Mouse (Mus musculus) kidney, postnatal 4 days (tissue): ENCODE data around the gene Oaf.

Experiments used
- DNase-seq, 2 experiments: peaks; one replicate each; pipeline ENCODE4 v3.0.0; 2021; ENCODE audit warnings: mixed read lengths in 2 of 2

Oaf gene

DNA sequence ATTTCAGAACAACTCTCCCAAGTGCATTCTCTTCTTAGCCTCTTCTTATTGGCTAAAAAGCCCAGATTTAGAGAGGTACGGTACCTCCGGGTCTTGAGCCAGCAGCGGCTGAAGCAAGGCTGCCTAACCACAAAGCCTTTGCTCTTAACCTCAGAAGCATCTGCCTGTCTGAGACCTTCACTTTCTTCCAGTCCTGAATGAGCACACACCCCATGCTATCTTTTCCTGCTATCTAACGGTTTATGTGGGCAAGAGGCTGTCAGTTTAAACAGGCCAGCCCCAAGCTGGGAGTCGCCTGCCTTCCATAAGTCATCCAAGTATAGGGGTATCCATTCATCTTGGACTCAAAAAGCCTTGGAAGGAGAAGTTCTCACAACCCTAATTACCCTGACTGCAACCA, 2.7 kb upstream of the Oaf start:
- no peak for DNase-seq

DNA sequence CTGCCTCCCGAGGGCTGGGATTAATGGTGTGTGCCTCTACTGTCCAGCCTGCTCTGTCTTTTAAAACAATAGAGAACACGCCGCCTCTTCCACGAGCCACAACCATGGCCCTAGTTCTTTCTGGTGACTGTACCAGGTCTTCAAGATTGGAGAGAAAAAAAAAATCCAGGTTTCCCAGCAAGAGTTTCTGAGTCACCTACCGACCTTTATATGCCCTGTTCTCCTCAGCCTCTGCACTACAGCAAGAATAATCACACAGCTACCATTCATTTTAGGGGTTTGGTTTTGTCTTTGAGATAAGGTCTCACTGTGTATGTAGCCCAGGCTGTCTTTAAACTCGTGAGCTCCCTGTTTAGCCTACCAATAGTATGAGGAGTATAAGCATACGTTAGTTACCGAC, 2.3 kb upstream of the Oaf start:
- no peak for DNase-seq

DNA sequence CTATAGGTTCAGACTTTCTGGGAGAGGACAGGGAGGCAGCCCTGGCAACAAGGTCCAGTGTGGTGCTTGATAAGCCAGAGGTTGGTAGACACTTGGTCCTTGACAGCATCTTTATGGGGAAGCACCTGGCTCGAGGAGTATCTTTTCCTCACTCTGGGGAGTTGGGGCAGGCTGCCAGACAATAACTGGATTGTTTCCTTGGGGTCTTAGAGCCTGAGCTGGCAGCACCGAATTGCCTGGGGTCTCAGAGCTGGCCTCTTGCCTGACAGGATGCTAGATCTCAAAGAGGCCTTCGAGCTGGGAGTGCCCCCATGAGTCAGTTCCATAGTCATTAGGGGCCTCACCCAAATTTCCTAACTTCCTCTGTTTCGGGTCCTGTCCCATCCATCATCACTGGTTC, 1.6 kb upstream of the Oaf start:
- DNase-seq, result no peak

DNA sequence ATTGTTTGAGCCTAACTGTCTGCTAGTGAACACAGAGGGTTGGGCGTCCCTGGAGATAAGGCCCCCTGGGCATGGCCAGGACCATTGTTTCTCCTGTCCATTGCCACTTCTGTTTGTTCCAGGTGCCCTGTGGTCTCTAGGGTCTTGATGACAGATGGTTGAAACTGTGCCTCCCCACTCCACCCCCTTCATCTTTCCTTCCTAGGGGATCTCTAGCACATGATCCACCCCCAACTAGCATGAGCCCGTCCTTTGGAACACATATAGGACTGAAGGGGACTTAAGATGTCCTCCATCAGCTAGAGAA, 836 bp upstream of the Oaf start:
- DNase-seq, result no peak

DNA sequence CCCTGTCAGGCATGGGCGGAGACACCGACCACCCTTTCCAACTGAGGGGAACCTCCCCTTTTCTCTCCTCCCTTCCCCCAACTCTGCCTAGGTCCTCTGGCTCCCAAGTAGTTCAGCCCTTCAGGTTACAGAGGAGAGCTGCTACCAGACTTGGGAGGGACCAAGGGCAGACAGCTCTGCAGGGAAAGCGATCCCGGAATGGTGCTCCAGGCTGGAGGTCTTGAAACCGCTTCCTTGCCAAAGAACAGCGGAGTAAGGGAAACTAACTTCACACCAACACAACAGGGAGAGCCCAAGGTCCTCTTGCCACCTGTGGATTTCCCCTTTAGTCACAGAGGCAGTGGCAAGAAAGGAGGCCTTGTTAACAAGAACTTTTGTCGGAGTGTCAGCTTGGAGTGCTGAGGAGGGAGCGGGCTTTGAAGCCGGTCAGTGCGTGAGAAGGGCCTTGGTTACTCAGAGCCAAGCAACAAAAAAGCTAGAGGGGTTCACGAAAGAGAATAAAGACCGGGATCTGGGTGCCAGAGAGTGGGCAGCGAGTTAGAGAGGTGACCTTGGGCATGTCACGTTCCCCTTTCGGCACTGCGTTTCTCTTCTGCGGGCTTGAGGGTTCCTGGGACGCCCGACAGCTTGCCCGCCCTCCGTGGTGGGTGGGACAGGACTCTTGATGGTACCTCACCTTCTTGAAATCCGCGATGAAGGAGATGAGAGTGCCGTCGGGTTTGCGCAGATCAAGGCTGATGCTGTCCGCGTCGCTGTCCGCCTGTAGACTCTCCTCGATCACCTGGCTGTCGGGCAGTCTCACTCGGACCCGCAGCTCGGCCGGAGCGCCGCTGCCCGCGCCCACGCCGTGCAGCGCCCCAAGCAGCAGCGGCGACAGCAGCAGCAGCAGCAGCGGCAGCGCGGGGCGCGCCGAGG, 823 bp downstream of the Oaf start:
- DNase-seq, result peak; percentile 51 to 64

DNA sequence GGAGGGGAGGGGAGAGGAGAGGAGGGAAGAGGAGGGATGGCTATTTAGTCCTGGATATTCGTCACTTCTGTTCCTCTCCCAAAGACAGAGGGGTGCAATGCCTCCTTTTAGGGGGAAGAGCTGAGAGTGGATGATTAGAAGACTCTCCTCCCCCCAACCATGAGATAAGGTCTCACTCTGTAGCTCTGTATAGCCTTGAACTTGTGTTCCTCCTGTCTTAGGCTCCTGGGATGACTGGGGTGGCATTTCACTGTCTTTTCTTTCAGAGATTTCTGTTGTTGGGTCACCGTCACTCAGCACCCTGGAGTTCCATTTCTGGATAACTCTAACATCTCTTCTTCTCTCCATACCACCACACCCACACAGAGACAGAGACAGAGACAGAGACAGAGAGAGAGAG, 1.5 kb downstream of the Oaf start:
- DNase-seq, result no peak

DNA sequence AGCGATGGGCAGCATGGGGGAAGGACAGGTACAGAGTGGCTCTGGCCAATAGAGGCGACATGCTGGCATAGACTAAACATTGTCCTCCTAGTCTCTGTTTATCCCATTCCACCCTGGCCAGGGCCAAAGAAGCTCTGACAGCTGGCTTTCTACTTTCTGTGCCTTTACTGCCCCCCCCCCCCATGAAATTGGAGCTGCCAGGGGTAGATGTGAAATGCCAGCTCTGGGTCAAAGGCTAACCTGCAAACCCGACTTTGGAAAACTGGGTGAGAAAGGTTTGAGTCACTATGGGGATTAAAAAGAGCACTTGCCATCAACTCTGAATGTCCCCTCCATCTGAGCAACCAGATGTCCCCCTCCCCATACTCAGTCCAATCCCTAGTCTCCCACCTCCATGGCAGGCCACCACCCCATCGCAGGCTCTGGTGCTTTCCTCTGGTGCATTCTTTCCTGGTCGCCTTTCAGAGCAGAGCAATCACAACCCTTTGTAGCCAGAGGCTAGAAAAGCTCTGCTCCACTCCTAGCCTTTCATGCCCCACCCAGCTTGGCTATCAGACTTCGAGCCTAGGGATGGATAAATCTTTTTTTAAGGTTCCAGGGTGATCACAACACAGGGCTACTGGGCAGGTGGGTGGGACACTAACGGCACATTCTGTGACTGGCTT, 2.5 kb downstream of the Oaf start:
- DNase-seq, result no peak

DNA sequence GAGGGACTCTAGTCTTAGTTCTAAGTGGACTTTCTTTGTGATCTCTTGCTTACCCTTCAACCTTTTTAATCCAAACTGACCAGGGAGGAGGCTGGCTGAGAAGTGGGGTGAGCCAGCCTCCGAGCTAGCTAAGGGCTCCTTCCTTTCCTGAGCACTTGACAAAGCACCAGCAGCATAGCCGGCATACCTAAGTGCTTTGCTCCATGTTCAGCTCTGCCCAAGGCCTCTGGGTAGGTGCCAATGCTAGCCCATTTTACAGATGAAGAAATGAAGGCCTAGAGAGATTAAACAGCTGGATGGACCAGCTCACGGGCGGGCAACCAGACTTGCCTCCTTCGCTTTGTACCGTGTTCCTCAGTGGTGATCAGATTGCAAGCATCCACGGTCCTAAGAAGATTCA, 3.1 kb downstream of the Oaf start:
- no peak for DNase-seq

DNA sequence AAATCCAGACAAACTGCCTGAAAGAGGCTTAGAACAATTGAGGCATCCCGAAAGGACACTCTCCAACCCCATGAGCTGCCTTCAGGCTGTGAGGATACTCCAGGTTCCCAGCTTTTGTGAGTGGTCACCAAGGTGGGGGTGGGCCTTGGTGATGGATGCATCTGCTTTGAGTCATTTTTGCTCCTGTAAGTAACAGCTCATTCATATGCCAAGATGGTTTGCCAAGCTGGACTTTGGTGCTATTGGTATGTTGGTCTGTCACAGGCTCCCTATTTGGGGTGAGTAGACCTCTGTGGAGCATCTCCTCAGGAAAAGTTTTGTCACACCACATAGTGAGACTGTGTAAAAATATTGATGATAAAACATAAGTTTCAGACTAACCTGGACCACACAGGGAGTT, 3.6 kb downstream of the Oaf start:
- no peak for DNase-seq

DNA sequence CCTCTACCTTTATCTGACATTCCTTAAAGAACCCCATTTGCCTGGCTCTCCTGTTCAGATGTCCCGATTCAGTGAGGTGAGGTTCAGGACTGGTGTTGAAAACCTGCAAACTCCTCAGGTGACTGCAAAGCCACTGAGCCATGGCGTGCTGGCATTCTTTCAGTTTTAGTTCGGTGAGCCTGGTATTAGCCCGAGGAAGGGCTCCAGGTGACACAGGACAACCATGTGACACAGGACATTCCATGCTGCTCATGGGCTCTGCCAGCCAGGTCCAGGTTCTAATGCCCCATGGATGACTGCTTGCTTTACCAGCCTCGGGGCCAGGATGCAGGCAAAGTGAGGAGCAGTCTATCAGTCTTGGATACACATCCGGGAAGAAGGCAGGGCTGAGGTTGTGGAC, 4.4 kb downstream of the Oaf start:
- DNase-seq, result peak; percentile 46 to 61

DNA sequence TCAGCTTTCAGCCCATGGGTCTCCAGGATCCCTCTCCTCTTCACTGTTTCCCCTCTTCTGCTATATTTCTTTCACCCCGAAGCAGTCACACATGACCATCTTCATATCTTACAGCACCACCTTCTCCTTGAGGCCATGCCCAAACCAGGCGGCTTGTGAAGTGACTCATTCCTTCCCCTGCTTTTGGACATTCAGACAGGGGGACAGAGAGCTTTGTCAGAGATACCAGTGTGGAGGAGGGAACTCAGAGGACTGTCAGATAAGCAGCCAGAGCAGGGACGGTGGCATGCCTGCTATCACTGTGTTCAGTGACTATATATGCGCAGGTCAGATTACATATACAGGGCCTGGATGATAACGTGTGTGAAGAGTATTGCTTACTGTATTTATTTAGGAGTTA, 5.2 kb downstream of the Oaf start:
- no peak for DNase-seq

DNA sequence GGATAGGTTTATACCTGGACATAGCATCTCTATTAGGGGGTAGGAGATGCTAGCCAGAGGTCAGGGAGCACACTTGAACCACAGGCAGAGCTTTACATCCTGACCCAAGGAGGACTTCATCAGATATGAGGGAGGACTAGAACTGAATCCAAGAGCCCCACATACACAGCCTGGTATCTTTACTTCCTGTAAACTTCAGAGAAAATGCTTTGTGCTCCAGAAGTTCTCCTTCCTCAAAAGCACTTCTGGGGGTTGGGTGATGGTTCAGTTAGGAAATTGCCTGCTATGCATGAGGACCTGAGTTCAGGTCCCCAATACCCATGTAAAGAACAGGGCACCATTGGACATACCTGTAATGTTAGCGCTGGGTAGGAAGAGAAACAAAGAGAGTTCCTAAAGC, 6.2 kb downstream of the Oaf start:
- DNase-seq, result no peak

DNA sequence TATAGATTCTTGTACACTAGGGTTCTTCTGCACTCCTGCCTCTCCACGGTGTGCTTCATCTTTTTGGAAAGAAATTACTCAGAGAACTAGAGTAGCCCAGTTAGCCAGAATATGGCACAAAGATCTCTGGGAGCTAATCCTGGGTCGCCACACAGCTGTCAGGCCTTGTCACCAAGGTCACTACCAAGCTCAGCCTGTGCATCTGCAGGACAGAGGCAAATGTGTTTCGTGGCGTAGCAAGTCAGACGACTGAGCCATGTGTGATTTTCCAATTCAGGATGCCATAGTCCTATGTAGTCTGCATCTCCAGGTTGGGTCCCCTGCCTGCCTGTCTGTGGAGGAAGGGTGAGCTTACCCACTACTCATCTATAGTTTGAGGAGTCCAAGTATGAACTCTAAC, 6.7 kb downstream of the Oaf start:
- no peak for DNase-seq

DNA sequence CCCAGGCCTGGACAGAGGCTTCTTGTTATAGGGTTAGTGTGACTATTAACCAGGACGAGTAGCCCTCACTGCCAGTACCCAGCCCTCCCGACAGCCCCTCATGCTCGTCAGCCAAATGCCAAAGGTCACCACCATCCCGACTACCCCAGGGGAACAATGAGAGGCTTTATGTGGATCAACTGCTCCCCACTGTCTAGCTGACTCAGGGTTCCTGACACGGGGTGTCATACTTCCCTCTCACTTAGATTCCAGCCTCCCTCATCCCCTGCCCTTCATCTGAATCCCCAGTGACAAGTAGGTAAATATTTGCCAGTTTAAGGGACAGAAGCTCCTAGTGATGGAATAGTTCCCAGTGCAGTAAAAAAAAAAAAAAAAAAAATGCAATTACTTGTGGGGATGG, 7.4 kb downstream of the Oaf start:
- no peak for DNase-seq

DNA sequence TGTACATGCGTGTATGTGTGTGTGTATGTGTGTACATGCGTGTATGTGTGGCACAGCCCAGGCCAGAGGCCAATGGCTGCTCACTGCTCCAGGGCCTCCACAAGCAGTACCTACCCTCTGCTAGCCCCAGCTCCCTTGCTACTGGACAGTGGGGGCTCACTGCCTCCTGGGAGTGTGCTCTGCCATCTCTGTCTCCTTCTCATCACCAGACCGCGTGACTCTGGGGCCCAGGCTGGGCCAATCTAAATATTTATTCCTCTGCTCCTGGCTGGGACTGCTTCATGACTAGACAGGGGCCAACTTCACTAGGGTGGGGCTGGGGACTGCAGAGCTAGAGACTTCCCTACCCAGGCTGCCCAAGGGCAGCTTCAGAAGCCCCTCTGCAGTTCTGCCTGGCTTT, 7.9 kb downstream of the Oaf start:
- DNase-seq, result peak; percentile 40 to 52

DNA sequence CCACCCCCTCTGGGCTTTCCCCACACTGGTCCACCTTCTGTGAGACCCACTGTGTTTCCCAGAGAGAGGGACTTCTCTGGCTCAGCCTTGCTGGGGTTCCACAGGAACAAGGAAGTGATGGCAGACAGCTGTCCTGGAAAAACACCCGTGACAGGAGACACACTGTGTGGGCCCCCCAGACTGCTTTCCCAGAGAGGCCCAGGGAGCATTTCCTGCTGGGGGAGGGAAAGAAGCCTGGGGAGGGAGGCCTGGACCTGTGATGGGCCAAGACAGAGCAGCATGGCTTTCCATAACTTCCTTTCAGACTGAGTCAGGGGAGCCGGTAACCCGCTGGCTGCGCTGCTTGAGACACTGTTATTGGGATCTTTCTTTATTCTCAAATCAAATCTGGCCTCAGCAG, 8.8 kb downstream of the Oaf start:
- peak; percentile 66 to 77 for DNase-seq

DNA sequence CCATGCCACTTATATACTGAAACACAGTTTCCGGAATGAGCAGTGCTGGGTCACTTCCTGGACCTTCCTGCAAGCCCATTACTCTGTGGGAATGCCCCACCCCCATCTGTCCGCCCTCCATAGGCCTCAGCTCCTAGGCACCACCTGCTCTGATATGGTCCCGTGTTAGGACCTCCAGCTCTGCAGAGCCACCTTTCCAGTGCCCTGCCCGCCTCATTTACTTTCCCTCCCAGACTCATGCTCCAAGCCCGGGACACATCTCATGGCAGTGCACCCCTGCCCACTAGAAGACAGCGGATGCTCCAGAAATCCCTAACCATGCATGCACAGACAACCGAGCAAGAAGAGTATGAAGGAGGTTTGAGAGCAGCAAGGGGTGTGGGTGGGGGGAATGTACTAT, 9.7 kb downstream of the Oaf start:
- DNase-seq, result no peak

DNA sequence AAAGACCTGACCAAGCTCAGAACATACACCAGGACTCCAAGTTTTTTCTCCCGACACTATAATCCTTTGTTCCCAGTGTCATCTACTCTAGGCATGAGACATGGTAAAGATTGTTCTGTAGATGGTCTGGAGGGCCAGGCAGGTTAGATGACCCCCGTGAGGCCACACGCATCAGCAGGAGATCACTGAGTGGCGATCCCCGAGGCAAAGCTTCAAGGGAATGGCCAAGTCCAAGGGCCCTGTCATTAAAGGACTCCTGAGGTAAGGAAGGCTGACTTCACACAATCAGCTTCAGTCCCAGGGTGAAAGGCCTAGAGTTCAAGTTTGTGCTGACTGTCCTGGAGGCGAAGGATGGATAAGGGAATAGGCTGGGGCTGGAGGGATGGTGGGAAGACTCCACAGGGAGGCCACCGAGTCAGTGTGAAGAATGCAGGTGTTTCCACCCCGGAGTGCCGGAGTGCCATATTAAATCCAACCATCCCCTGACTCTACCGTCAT, 10.3 kb downstream of the Oaf start:
- no peak for DNase-seq

DNA sequence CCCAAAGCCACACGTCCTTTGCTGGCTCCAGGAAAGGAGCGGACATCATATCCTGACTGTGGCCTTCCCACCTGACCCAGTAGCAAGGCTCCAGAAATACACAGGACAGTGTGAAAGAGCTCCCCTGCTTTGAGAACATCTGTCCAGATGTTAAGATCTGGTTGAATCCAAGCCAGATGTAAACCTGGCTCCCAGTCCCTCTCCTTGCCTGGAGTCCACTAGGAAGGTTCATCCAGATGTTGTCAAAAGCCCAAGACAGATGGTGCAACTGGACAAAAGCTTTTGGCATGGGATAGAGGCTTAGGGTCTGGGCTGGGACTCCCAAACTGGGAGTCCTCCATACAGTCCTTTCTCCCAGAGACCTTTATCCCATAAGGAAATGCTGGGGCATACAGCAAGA, 11.0 kb downstream of the Oaf start:
- no peak for DNase-seq

DNA sequence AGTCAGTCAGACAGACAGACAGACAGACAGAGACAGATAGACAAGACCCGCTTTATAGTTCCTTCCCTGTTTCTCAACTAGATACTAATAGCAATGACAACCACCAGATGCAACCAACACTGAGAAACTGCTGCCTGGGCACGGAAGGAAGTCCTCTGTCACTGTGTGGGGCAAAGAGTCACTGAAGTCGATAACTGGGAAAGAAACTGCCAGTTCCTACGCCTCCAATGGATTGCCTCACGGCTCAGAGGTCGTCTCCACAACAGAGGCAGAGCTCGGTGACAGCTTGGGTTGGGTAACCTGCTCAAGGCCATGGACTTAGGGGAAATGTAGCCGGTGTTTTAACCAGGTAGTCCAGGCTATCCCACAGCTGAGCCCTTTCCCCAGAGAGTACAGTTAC, 12.1 kb downstream of the Oaf start:
- DNase-seq, result no peak

DNA sequence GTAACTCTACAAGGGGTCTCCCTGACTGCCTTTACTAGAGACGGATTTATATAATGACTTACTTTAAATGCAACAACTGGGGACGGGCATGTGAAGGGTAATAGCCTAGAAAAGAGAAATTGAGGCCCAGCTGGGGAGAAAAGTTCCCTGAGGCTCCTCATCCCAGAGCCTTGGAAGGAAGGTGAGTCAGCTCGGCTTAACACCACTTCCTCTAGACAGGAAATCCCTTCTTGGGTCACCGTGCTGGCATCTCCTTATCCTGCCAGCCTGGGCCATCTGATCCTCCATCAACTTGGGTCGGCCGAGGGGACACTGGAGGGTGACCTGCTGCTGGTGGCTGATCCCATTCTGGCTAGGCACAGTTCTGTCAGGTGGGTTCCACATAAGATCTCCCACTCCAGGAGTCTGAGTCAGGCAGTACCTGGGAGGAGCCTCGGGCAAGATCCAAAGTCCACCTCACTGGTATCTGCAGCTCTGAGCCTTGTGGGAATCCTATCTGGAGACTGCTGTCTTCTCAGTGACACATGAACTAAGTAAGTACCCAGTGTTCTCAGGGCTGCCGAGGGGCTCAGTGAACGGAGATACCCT, 13.0 kb downstream of the Oaf start:
- DNase-seq, result peak in 1 of 2 experiments; percentile 59

DNA sequence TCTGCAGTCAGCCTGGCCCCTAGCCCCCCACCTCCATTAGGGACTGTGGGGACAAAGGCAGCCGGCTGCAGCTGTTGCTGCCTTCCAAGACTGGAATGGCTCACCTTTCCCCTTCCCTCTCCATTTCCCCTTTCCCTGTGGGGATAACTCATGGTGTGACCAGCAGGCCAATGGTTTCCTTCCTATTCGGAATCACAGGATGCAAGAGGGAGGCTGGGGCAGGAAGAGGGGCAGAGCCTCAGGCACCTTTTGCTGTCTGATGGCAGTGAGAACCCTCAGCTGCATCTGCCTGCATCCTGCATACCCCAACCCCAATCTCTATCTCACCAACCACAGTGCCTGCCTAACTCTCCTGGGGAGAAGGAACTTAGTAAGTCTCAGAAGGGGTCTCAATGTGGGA, 14.2 kb downstream of the Oaf start:
- peak in 1 of 2 experiments; percentile 29 for DNase-seq

DNA sequence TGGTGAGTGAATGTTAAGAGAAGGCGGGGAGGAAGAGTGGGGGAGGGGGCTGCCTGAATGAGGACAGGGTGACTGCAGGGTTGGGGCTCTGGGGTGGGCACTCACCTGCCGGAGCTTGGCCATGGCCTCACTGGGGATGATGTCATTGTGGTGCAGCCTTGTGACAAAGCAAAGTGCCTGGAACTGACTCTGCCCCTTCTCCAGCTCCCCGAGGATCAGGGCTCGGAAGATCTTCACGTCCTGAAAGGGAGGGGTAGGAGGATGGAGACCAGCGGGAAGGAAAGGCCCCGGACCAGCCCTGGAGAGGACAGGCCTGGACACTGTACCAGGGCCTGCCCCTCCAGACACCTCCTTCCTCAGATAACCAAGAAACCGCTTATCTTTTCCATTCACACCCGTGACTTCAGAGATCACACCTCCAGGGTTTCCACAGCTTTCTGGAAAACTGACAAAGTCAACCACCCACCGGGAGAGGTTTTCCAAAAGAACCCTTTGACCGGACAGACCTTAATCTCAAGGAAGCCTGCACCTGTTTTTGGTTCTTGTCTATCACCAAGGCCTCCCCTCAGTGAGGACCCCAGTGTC, 14.8 kb downstream of the Oaf start:
- DNase-seq, result peak in 1 of 2 experiments; percentile 27

DNA sequence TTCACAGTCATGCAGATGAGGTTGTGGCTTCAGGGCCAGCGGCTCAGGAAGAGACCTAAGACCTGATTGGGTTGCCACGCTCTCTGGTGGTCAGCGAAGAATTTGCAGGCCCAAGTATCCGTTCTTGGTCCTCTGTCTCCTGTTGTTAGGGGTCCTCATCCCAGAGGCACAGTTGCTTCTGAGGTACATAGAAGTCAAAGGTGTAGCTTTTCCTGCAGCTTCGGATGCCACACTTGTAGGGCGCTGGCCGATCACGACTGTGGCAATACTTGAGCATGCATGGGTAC, 17.3 kb downstream of the Oaf start:
- DNase-seq, result peak in 1 of 2 experiments; percentile 47
